Mouse (Mus musculus) kidney, adult 2 months (tissue): ENCODE measurements at regions not wholly inside any gene's neighbourhood (a gene's known extent, or its start where the extent isn't known, plus 50 kb on each side); places are given as distances from the start of the nearest gene placed in this dataset.

ENCODE experiments used
- DNase-seq: peaks from one replicate; pipeline ENCODE4 v3.0.0; 2021
- H3K27ac ChIP-seq: fragments of 200-500 bp; 2 replicates; pipeline ENCODE4 v1.5.1; 2012; ENCODE audit warnings: low read depth, low read length, control low read depth, inconsistent platforms; ENCODE audit not compliant: insufficient read depth
- H3K27me3 ChIP-seq: fragments of 200-500 bp; replicated peaks from 2 replicates; pipeline ENCODE4 v1.6.1; 2012; ENCODE audit warnings: mild to moderate bottlenecking, moderate library complexity, low read length, inconsistent platforms; ENCODE audit not compliant: control insufficient read depth, insufficient read depth
- H3K36me3 ChIP-seq: fragments of 200-500 bp; 2 replicates; pipeline ENCODE4 v1.6.1; 2012; ENCODE audit warnings: mild to moderate bottlenecking, moderate library complexity, low read length, inconsistent platforms; ENCODE audit not compliant: control insufficient read depth, insufficient read depth
- H3K4me1 ChIP-seq: fragments of 200-500 bp; 2 replicates; pipeline ENCODE4 v1.6.1; 2011; ENCODE audit warnings: low read length; ENCODE audit not compliant: control insufficient read depth, insufficient read depth
- H3K4me3 ChIP-seq: fragments of 200-500 bp; 2 replicates; pipeline ENCODE4 v1.5.1; 2011; ENCODE audit warnings: mild to moderate bottlenecking, low read depth, low read length, control low read depth; ENCODE audit not compliant: insufficient read depth
- CTCF ChIP-seq: fragments of 200-500 bp; conservative IDR thresholded peaks from 2 replicates; pipeline ENCODE4 v1.5.1; 2011; ENCODE audit warnings: low read depth, mild to moderate bottlenecking, control low read depth, low read length, moderate library complexity, mixed read lengths; ENCODE audit not compliant: insufficient read depth, insufficient read length
- POLR2A ChIP-seq: fragments of 200-500 bp; IDR thresholded peaks from one replicate; pipeline ENCODE4 v1.6.1; 2011; ENCODE audit warnings: low read depth, low read length, control low read depth
- WGBS: fragments of 180-500 bp; shearing (Covaris S2); methylation state at CpG from one replicate; pipeline ENCODE4 v1.1.7; 2018; 5-methylcytosine and 5-hydroxymethylcytosine counted together

DNA sequence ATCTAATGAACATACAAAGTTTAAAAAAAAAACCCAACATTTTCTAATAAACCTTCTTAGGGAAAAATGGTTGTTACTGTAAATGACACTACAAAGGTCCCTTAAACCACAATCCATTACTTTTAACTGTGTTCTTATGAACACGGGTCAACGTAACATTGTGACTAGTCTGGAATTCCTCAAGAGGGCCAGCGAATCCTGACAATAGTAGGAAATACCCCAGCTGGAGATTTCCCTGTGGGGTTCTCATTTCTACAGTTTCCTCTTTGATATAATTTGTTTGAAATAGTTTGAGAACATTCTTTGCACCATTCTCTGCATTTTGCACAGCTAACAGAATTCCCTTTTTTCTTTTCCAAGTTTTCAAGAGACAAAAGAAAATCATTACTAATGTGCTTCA lies 175.3 kb downstream of the Calcrl start:
- TF ChIP-seq CTCF (no peak), POLR2A (no peak)
- Histone ChIP-seq H3K27me3 (no peaks in the 10 kb centered on the region), H3K4me1 (no peaks in the 10 kb centered on the region), H3K36me3 (no peaks in the 10 kb centered on the region), H3K4me3 (no peak overlapping the region), H3K27ac (no peak overlapping the region)
- WGBS = 54% methylated on average over 3 of the region's 3 CpGs
- DNase-seq = peak; percentile 19

DNA sequence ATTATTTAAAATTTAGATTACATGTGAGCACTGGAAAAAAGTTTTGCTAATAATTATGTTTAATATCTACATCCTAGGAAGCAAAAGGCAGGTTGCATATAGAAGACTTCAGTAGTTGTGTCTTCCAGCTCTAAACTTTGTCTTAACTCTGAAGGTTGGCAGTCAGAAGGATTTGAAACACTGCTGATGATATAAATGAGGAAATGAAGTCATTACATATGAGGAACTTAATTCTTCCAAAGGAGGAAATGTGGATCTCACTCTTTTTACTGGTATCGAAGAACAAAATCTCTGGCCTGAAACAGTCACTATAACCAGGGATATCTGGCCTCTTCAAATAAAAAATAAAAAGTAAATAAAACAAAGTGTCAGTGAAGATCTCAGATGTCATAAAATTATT lies 173.1 kb downstream of the Calcrl start:
- TF ChIP-seq CTCF (no peak), POLR2A (no peak)
- WGBS = 76% methylated on average over 1 of the region's 1 CpGs
- Histone ChIP-seq H3K4me1 (no peaks in the 10 kb centered on the region), H3K27me3 (no peaks in the 10 kb centered on the region), H3K4me3 (no peak overlapping the region), H3K27ac (no peak overlapping the region), H3K36me3 (no peaks in the 10 kb centered on the region)
- DNase-seq = no peak

DNA sequence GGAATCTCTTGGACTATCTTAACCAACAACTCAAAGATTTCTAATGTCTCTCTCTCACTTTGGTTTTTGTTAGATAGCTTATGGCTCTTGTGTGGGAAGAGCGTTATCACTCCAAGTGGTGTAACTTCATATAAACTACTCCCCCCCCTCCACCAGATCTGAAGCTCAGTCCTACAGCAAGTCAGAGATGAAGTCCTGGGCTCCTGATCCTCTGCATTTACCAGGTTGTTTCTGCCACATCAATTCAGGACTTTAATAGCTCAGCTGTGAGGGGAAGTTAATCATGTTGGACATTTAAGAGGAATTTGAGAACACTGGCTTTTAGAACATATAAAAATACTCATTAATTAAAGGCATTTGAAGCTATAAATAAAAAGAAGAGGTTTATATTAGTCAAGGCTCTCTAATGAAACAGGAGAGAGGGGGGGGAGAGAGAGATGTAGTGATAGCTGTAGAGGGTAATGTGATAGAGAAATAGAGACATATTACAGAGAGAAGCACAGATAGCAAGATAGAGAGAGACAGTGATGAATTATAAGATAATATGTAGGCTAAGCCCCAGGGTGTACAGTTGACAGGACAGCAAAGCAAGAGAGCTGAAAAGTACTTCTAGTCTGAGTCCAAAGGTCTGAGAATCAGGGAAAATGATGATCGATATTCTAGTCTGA lies 166.7 kb downstream of the Calcrl start:
- TF ChIP-seq POLR2A = no peak
- TF ChIP-seq CTCF = no peak
- WGBS = 40% methylated on average over 2 of the region's 2 CpGs
- DNase-seq = no peak
- Histone ChIP-seq H3K4me3 (no peak overlapping the region), H3K36me3 (no peaks in the 10 kb centered on the region), H3K27me3 (no peaks in the 10 kb centered on the region), H3K4me1 (no peaks in the 10 kb centered on the region), H3K27ac (no peak overlapping the region)

DNA sequence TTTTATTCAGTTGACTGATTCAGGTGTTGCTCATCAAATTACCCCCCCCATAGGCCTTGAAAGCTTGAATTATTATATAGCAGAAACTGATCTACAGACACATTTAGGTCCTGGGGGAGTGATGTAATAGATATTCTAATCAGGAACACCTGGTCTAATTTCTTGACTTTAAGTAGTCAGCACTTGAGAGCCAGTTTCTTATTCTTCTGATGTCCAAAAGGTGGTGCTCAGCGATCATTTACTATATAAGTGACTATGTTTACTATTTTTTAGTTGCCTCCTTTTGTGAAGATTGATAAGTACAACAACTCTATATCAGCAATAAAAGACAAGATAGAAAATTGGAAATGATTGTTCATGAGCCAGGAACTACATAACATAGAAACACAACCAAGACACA lies 166.0 kb downstream of the Calcrl start:
- DNase-seq = peak; percentile 6
- H3K27me3 ChIP-seq = no peaks in the 10 kb centered on the region
- H3K36me3 ChIP-seq = no peaks in the 10 kb centered on the region
- no peak overlapping the region for H3K27ac ChIP-seq
- 41% methylated on average over 1 of the region's 1 CpGs for WGBS
- no peak overlapping the region for H3K4me3 ChIP-seq
- no peaks in the 10 kb centered on the region for H3K4me1 ChIP-seq
- TF ChIP-seq POLR2A (no peak), CTCF (no peak)

DNA sequence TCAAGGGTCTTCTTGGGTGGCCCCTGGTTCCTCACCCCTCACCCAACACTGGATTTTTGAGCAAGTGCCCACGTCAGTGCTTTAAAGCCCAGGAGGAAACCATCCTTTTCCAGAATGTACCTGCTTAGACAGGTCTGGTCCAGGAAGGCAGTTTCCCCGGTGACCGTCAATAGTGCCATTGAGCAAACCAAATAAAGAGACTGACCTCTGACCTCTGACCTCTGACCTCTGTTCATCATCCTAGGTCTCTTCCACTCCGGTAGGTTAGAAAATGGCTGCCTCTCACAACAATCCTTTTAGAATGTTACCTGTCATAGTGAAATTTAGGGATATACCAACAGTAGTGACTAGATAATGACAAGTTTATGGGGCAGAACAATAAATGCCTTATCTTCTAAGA lies 164.5 kb downstream of the Calcrl start:
- Histone ChIP-seq H3K36me3 (no peaks in the 10 kb centered on the region), H3K4me3 (no peak overlapping the region), H3K4me1 (no peaks in the 10 kb centered on the region), H3K27me3 (no peaks in the 10 kb centered on the region), H3K27ac (no peak overlapping the region)
- TF ChIP-seq POLR2A (no peak), CTCF (no peak)
- DNase-seq = no peak
- 81% methylated on average over 4 of the region's 4 CpGs for WGBS

DNA sequence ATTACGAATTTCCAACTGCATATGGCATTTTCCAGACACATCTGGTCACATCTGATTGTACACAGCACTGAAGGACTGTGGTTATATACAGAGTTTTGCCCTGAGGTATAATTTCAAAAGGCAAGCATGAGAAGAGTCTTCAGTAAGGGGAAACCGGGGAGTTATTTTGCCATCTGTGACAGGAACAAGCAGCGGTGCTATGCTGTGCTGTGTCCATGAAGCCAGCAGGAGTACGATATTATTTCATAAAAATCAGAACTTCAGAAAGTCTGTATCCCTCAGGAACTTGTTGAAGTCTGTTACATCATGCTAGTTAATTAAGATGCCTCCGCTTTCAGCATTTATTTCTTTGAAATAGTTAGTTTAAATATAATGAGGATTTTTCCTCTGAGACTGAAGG lies 163.7 kb downstream of the Calcrl start:
- Histone ChIP-seq H3K4me1 (no peaks in the 10 kb centered on the region), H3K27ac (no peak overlapping the region), H3K4me3 (no peak overlapping the region), H3K27me3 (no peaks in the 10 kb centered on the region), H3K36me3 (no peaks in the 10 kb centered on the region)
- no peak for TF ChIP-seq CTCF
- no peak for TF ChIP-seq POLR2A
- no peak for DNase-seq
- 81% methylated on average over 5 of the region's 5 CpGs for WGBS

DNA sequence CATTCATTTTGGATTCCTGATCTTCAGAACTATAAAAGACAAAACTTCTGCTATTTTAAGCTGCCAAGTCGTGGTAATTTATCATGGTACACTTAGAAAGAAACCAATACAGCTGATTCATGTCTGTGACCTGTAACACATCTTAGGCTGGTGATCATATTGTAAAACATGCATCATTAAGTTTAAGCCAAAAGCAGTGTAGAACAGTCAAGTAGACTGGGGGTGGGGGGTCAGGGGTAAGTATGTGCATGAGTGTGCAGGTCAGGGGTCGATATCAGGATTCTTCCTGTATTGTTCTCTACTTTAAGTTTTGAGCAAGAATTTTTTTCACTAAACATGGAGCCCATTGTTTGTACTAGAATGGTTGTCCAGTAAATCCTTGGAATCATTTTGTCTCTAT lies 160.7 kb downstream of the Calcrl start:
- no peak overlapping the region for H3K27ac ChIP-seq
- no peaks in the 10 kb centered on the region for H3K27me3 ChIP-seq
- H3K36me3 ChIP-seq = no peaks in the 10 kb centered on the region
- WGBS = 33% methylated on average over 2 of the region's 2 CpGs
- H3K4me1 ChIP-seq = no peaks in the 10 kb centered on the region
- H3K4me3 ChIP-seq = no peak overlapping the region
- TF ChIP-seq CTCF (no peak), POLR2A (no peak)
- DNase-seq = no peak
